Mouse (Mus musculus): ENCODE measurements around the gene Pepd. TPM values are rescaled to one million over a fixed set of nuclear protein-coding genes. Genes with fewer than 3 reads are reported as not detected.
"Not testable (repeated sequence)": the region's sequence is repeated elsewhere in the genome, so short reads cannot be mapped to it uniquely, and the experiment has no call there.

Gene Pepd
- polyA plus RNA-seq, 1 experiment from 2014 or later: 48.8 TPM

- not testable (repeated sequence) for H3K4me3 ChIP-seq (ENCODE audit: control insufficient read depth in 1 of 2, insufficient read depth in 1 of 2, low read depth in 1 of 2, low read length in 2 of 2); H3K9ac ChIP-seq (ENCODE audit: low read length); H3K36me3 ChIP-seq (ENCODE audit: control insufficient read depth, insufficient read depth, low read length); H3K27ac ChIP-seq (replicated peaks in 1 of 2; ENCODE audit: control insufficient read depth in 1 of 2, insufficient read depth in 1 of 2, low read depth in 2 of 2, low read length in 2 of 2); ATAC-seq (ENCODE audit: insufficient number of reproducible peaks, insufficient read depth, low FRiP score, low read depth); H3K4me2 ChIP-seq (ENCODE audit: low read length); H3K9me3 ChIP-seq (ENCODE audit: control insufficient read depth, low read length); H3K27me3 ChIP-seq (ENCODE audit: control insufficient read depth, insufficient read depth, low read length)
- 88% methylated on average over 2 of the region's 2 CpGs for WGBS
- H3K4me1 ChIP-seq (ENCODE audit: control insufficient read depth in 2 of 2, insufficient read depth in 2 of 2, low read length in 2 of 2): peaks cover 17 to 21% of the 10 kb centered on the region in 2 experiments
Measured at GRCm38 (mm10) chr7:34982372-34982771, 70.2 kb downstream of the Pepd start.

DNA sequence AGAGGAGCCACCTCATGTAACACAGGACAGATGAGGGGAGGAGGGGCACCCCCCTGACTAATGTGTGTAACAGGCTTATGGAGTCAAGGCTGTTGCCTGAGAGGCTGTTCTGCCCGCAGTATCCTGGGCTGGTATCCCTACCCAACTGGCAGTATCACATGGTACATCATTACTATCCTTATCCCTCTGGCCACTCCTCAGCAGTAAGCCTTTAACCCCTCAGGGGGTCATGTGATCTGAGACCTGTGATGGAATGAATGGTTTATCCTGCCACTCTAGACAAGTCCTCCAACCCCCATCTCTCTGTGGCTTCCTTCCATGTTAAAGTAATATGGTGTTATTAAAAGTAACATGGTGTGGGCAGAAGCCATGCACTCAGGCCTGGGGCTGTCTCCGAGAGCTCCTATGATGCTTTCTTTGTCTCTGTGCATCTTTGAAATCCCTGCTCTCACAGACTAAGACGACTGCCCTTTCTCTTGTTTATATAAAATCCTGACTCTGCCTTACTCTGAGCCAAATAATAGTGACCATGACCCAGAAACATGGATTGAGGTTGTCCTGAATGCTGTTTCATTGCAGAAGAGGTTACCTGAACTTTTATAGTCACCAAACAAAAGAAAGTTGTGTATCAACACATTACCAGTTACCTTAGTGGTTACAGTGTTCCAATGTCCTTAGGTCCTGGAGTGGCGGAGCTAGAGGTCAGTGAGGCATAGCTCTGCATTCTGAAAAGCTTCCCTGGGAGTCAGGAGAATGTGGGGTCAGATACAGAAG is 71.7 kb downstream of the Pepd start:
- Histone ChIP-seq H3K27me3 (ENCODE audit: control insufficient read depth, insufficient read depth, low read length) (no peaks in the 10 kb centered on the region), H3K9ac (ENCODE audit: low read length) (no peak overlapping the region), H3K27ac (replicated peaks in 1 of 2; ENCODE audit: control insufficient read depth in 1 of 2, insufficient read depth in 1 of 2, low read depth in 2 of 2, low read length in 2 of 2) (no peak overlapping the region), H3K4me3 (ENCODE audit: control insufficient read depth in 1 of 2, insufficient read depth in 1 of 2, low read depth in 1 of 2, low read length in 2 of 2) (no peak overlapping the region), H3K4me1 (ENCODE audit: control insufficient read depth in 2 of 2, insufficient read depth in 2 of 2, low read length in 2 of 2) (peaks cover 17% of the 10 kb centered on the region in 2 experiments), H3K36me3 (ENCODE audit: control insufficient read depth, insufficient read depth, low read length) (no peaks in the 10 kb centered on the region), H3K4me2 (ENCODE audit: low read length) (no peak overlapping the region), H3K9me3 (ENCODE audit: control insufficient read depth, low read length) (no peaks in the 10 kb centered on the region)
- 79% methylated on average over 4 of the region's 4 CpGs for WGBS
- ATAC-seq (ENCODE audit: insufficient number of reproducible peaks, insufficient read depth, low FRiP score, low read depth): no peak

- no peak overlapping the region for H3K27ac ChIP-seq (replicated peaks in 1 of 2; ENCODE audit: control insufficient read depth in 1 of 2, insufficient read depth in 1 of 2, low read depth in 2 of 2, low read length in 2 of 2)
- peak; percentile 45; the same call in 1 of the 2 replicates for ATAC-seq (ENCODE audit: insufficient number of reproducible peaks, insufficient read depth, low FRiP score, low read depth)
- H3K36me3 ChIP-seq (ENCODE audit: control insufficient read depth, insufficient read depth, low read length): no peaks in the 10 kb centered on the region
- H3K27me3 ChIP-seq (ENCODE audit: control insufficient read depth, insufficient read depth, low read length): no peaks in the 10 kb centered on the region
- H3K9me3 ChIP-seq (ENCODE audit: control insufficient read depth, low read length): no peaks in the 10 kb centered on the region
- H3K4me3 ChIP-seq (ENCODE audit: control insufficient read depth in 1 of 2, insufficient read depth in 1 of 2, low read depth in 1 of 2, low read length in 2 of 2): no peak overlapping the region
- WGBS: 31% methylated on average over 11 of the region's 11 CpGs
- peaks cover 17% of the 10 kb centered on the region in 2 experiments for H3K4me1 ChIP-seq (ENCODE audit: control insufficient read depth in 2 of 2, insufficient read depth in 2 of 2, low read length in 2 of 2)
- no peak overlapping the region for H3K4me2 ChIP-seq (ENCODE audit: low read length)
- H3K9ac ChIP-seq (ENCODE audit: low read length): no peak overlapping the region
Measured at GRCm38 (mm10) chr7:34984526-34985133, 72.5 kb downstream of the Pepd start.

DNA sequence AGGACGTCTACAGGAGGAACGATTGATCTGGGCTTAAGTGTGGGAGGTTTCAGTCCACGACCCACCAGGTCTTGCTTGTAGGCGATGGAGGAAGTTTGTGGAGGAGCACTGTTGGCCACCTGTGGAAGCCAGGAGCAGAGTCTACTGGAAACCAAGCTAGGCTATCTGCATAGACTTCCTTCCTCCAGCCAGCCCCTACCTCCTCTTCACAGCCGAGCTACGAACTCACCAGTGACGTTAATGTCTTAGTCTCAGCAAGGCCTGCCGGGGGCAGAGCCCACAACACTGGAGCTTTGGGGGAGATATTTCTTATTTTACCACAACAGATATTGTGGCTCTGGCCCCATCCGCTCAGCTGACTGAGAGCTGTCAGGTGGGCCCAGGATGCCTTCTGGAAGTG is 73.0 kb downstream of the Pepd start:
- H3K4me3 ChIP-seq (ENCODE audit: control insufficient read depth in 1 of 2, insufficient read depth in 1 of 2, low read depth in 1 of 2, low read length in 2 of 2): no peak overlapping the region
- no peak overlapping the region for H3K9ac ChIP-seq (ENCODE audit: low read length)
- no peaks in the 10 kb centered on the region for H3K9me3 ChIP-seq (ENCODE audit: control insufficient read depth, low read length)
- no peak overlapping the region for H3K4me2 ChIP-seq (ENCODE audit: low read length)
- H3K4me1 ChIP-seq (ENCODE audit: control insufficient read depth in 2 of 2, insufficient read depth in 2 of 2, low read length in 2 of 2): peaks cover 17% of the 10 kb centered on the region in 2 experiments
- H3K36me3 ChIP-seq (ENCODE audit: control insufficient read depth, insufficient read depth, low read length): no peaks in the 10 kb centered on the region
- H3K27me3 ChIP-seq (ENCODE audit: control insufficient read depth, insufficient read depth, low read length): no peaks in the 10 kb centered on the region
- 53% methylated on average over 9 of the region's 9 CpGs for WGBS
- no peak for ATAC-seq (ENCODE audit: insufficient number of reproducible peaks, insufficient read depth, low FRiP score, low read depth)
- H3K27ac ChIP-seq (replicated peaks in 1 of 2; ENCODE audit: control insufficient read depth in 1 of 2, insufficient read depth in 1 of 2, low read depth in 2 of 2, low read length in 2 of 2): peak overlapping the region; percentile 19 to 34; a peak in 1 of 4 replicates

- Histone ChIP-seq H3K36me3 (ENCODE audit: control insufficient read depth, insufficient read depth, low read length) (no peaks in the 10 kb centered on the region), H3K9ac (ENCODE audit: low read length) (no peak overlapping the region), H3K4me1 (ENCODE audit: control insufficient read depth in 2 of 2, insufficient read depth in 2 of 2, low read length in 2 of 2) (peaks cover 17% of the 10 kb centered on the region in 2 experiments), H3K27ac (replicated peaks in 1 of 2; ENCODE audit: control insufficient read depth in 1 of 2, insufficient read depth in 1 of 2, low read depth in 2 of 2, low read length in 2 of 2) (peak overlapping the region in 1 of 2 experiments; percentile 34; a peak in 1 of 4 replicates), H3K4me3 (ENCODE audit: control insufficient read depth in 1 of 2, insufficient read depth in 1 of 2, low read depth in 1 of 2, low read length in 2 of 2) (no peak overlapping the region), H3K27me3 (ENCODE audit: control insufficient read depth, insufficient read depth, low read length) (no peaks in the 10 kb centered on the region), H3K9me3 (ENCODE audit: control insufficient read depth, low read length) (no peaks in the 10 kb centered on the region), H3K4me2 (ENCODE audit: low read length) (no peak overlapping the region)
- no peak for ATAC-seq (ENCODE audit: insufficient number of reproducible peaks, insufficient read depth, low FRiP score, low read depth)
Measured at GRCm38 (mm10) chr7:34985646-34986045, 73.5 kb downstream of the Pepd start.

- H3K27ac ChIP-seq (replicated peaks in 1 of 2; ENCODE audit: control insufficient read depth in 1 of 2, insufficient read depth in 1 of 2, low read depth in 2 of 2, low read length in 2 of 2): no peak overlapping the region
- H3K9me3 ChIP-seq (ENCODE audit: control insufficient read depth, low read length): no peaks in the 10 kb centered on the region
- H3K36me3 ChIP-seq (ENCODE audit: control insufficient read depth, insufficient read depth, low read length): no peaks in the 10 kb centered on the region
- no peak for ATAC-seq (ENCODE audit: insufficient number of reproducible peaks, insufficient read depth, low FRiP score, low read depth)
- peaks cover 17% of the 10 kb centered on the region in 2 experiments for H3K4me1 ChIP-seq (ENCODE audit: control insufficient read depth in 2 of 2, insufficient read depth in 2 of 2, low read length in 2 of 2)
- no peak overlapping the region for H3K4me3 ChIP-seq (ENCODE audit: control insufficient read depth in 1 of 2, insufficient read depth in 1 of 2, low read depth in 1 of 2, low read length in 2 of 2)
- 58% methylated on average over 7 of the region's 7 CpGs for WGBS
- no peaks in the 10 kb centered on the region for H3K27me3 ChIP-seq (ENCODE audit: control insufficient read depth, insufficient read depth, low read length)
- no peak overlapping the region for H3K9ac ChIP-seq (ENCODE audit: low read length)
- H3K4me2 ChIP-seq (ENCODE audit: low read length): no peak overlapping the region
Measured at GRCm38 (mm10) chr7:34986575-34987150, 74.5 kb downstream of the Pepd start.

DNA sequence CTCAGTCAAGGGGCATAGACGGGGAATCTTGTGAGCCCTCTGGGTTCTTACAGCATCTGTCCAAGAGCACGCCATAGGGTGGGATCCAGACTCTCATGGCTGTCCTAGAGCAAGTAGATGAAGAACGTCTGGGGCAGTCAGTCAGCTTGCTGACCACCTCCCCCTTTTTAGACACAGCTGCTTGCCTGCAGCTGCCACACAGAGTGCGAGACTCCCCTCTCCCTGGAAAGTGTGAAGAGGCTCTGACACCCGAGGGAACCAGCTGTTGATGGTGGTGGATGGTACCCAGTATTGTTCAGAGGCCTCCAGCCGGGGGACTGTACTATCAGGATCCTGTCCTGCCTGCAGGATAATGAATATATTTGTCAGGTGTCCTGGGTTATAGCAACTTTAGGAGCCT is 75.1 kb downstream of the Pepd start:
- Histone ChIP-seq H3K4me1 (ENCODE audit: control insufficient read depth in 2 of 2, insufficient read depth in 2 of 2, low read length in 2 of 2) (peaks cover 17% of the 10 kb centered on the region in 2 experiments), H3K27me3 (ENCODE audit: control insufficient read depth, insufficient read depth, low read length) (no peaks in the 10 kb centered on the region), H3K4me3 (ENCODE audit: control insufficient read depth in 1 of 2, insufficient read depth in 1 of 2, low read depth in 1 of 2, low read length in 2 of 2) (no peak overlapping the region), H3K36me3 (ENCODE audit: control insufficient read depth, insufficient read depth, low read length) (no peaks in the 10 kb centered on the region), H3K9ac (ENCODE audit: low read length) (no peak overlapping the region), H3K4me2 (ENCODE audit: low read length) (no peak overlapping the region), H3K27ac (replicated peaks in 1 of 2; ENCODE audit: control insufficient read depth in 1 of 2, insufficient read depth in 1 of 2, low read depth in 2 of 2, low read length in 2 of 2) (no peak overlapping the region), H3K9me3 (ENCODE audit: control insufficient read depth, low read length) (no peaks in the 10 kb centered on the region)
- 61% methylated on average over 6 of the region's 6 CpGs for WGBS
- ATAC-seq (ENCODE audit: insufficient number of reproducible peaks, insufficient read depth, low FRiP score, low read depth): no peak
